Mouse (Mus musculus) embryonic fibroblast, embryonic 13.5 days (primary cell): ENCODE data around the gene Rnf208. TPM values are rescaled to one million over a fixed set of nuclear protein-coding genes. Genes with fewer than 3 reads are reported as not detected.

Source experiments
- H3K27ac ChIP-seq: 2 replicates; pipeline ENCODE4 v1.5.1; 2012; ENCODE audit warnings: low read length, control low read depth, inconsistent platforms; ENCODE audit not compliant: insufficient read depth
- H3K4me1 ChIP-seq: 2 replicates; pipeline ENCODE4 v1.6.1; 2011; ENCODE audit warnings: low read length; ENCODE audit not compliant: control insufficient read depth, insufficient read depth
- H3K4me3 ChIP-seq: 2 replicates; pipeline ENCODE4 v1.5.1; 2011; ENCODE audit warnings: mild to moderate bottlenecking, control low read depth, low read length; ENCODE audit not compliant: insufficient read depth
- CTCF ChIP-seq: IDR thresholded peaks from 2 replicates; pipeline ENCODE4 v1.5.1; 2011; ENCODE audit warnings: mild to moderate bottlenecking, control low read depth, low read length, moderate library complexity, borderline replicate concordance; ENCODE audit not compliant: insufficient read depth
- POLR2A ChIP-seq: IDR thresholded peaks from 2 replicates; pipeline ENCODE4 v1.6.1; 2011; ENCODE audit warnings: low read depth, mild to moderate bottlenecking, control low read depth, low read length, moderate library complexity
- polyA plus RNA-seq: library from polyadenylated mRNA; stranded (reverse); fragments of >200 nt; gene quantifications from 2 replicates; pipeline ENCODE4 v1.2.4, GENCODE M21; 2011; ENCODE audit warnings: low read depth; ENCODE audit not compliant: missing spikeins, insufficient read length

The Rnf208 gene
- polyA plus RNA-seq, 1 experiment: 0.42 TPM

DNA sequence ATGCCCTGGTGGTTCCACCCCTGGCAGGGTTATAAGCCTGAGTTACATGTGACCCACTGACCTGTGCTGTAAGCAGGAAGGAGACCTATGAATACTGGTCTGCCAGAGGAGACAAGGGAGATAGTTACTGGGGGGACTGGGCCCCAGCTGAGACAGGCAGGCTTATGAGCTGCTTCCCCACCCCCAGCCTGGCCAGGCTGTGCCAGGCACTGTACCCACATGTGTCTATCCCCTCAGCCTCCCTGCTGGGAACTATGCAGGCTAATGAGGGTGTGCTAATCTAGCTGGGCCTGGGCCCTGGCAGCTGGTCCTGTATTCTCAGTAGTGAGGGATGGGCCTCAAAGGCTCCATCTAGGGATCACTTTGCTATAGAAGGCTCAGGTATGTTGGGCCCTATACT is 25.2 kb downstream of the Rnf208 start:
- TF ChIP-seq CTCF (no peak), POLR2A (no peak)
- peaks cover 9% of the 10 kb centered on the region for H3K4me1 ChIP-seq
- no peak overlapping the region for H3K27ac ChIP-seq
- no peak overlapping the region for H3K4me3 ChIP-seq

DNA sequence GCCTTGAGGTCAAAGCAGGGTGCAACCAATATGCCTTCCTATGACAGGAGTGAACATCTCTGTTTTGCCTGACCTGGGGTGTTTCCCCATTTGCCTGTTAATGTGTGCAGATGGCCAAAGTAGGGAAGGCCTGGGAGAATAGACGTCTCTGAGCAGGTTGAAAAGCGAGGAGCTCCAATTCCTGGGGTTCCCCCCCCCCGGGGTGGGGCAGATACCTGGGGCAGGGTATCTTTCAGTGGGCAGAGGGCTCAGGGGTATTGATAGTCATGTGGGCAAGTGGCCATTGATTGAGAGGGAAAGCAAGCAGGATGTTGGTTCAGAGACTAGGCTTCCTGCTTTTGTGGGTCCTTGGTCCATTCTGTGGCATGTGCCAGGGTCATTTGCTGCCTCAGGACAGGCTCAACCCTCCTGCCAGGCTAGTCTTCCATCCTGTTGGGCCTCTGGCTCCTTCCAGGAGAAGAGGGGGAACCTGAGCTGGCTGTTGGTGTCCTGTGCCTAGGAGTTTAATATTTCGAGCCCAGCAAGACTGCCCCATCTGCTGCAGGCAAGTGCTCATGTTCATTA is 25.8 kb downstream of the Rnf208 start:
- no peak for TF ChIP-seq POLR2A
- TF ChIP-seq CTCF: no peak
- no peak overlapping the region for H3K27ac ChIP-seq
- H3K4me1 ChIP-seq: peaks cover 9% of the 10 kb centered on the region
- H3K4me3 ChIP-seq: no peak overlapping the region

DNA sequence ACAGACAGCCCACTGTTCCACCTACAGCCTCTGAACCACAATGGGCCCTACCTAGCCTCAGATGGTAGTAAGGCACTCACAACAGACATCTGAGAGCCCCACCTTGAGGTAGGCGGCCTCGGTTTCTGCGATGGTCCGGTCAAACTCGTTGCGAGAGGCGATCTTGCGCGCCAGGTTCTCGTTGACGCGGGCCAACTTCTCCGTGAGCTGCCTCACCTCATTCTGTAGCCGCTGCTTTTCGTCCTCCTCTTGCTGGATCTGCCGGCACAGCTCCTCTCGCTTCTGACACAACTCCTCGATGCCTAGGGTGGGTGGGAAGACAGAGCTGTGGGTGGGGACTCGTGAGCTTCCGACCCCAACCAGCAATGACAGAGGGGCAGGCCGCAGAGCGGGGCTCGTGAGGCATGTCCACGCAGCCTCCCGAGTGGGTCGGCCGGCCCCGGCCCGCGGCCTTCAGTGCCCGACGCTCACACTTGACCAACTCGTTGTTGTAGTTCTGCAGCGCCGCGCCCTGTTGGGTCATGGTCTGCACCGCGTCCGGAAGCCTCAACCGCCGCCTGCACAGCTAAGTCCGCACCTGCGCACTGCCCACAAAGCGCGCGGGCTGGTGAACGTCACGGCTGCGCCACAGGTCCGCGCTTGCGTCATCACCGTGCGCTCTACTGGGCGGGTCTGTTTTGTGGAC is 29.9 kb downstream of the Rnf208 start, which contains the start of the genes Ssna1 and Anapc2:
TSS of gene Ssna1 (minus strand) at position 612 of the 685 bp plus-strand sequence.
TSS of gene Anapc2 (plus strand) at position 652 of the 685 bp plus-strand sequence.
- no peak within 1 kb of the TSS; the same call in 1 of the 2 replicates for H3K27ac ChIP-seq
- 0 out of 2 replicates have a peak, but pooled peaks cover 8% of the 10 kb centered on the region for H3K4me1 ChIP-seq
- TF ChIP-seq POLR2A (peak; percentile 93), CTCF (peak; percentile 24; the same call in 1 of the 2 replicates)
- H3K4me3 ChIP-seq: peak within 1 kb of the TSS; percentile 92

DNA sequence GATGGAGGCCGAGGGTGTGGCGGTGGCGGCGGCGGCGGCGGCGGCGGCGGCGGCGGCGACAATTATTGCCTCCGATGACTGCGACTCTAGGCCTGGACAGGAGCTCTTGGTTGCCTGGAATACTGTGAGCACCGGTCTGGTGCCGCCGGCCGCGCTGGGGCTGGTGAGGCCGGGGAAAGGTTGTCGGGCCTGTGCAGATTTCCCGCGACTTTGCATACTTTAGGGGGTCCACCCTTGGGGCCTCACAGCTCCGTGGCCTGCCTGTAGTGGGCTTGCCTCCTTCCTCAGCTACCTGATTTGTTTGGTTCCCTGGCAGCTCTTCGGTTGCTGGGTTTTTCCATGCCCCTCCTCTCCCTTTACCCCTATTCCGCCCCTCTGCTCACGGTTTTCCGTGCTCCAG is 30.5 kb downstream of the Rnf208 start:
- TF ChIP-seq CTCF (no peak), POLR2A (no peak)
- Histone ChIP-seq H3K4me1 (0 out of 2 replicates have a peak, but pooled peaks cover 8% of the 10 kb centered on the region), H3K27ac (no peak overlapping the region), H3K4me3 (peak overlapping the region; percentile 70)

DNA sequence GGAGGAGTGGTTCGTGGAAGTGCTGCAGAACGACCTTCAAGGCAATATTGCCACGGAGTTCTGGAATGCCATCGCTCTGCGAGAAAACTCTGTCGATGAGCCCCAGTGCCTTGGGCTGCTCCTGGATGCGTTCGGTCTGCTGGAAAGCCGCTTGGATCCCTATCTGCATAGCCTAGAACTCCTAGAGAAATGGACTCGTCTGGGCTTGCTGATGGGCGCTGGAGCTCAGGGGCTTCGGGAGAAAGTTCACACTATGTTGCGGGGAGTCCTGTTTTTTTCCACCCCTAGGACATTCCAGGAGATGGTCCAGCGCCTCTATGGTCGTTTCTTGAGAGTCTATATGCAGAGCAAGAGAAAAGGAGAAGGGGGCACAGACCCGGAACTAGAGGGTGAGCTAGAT is 31.0 kb downstream of the Rnf208 start:
- Histone ChIP-seq H3K4me3 (peak overlapping the region; percentile 70), H3K4me1 (0 out of 2 replicates have a peak, but pooled peaks cover 8% of the 10 kb centered on the region), H3K27ac (no peak overlapping the region)
- TF ChIP-seq CTCF: no peak
- TF ChIP-seq POLR2A: no peak

DNA sequence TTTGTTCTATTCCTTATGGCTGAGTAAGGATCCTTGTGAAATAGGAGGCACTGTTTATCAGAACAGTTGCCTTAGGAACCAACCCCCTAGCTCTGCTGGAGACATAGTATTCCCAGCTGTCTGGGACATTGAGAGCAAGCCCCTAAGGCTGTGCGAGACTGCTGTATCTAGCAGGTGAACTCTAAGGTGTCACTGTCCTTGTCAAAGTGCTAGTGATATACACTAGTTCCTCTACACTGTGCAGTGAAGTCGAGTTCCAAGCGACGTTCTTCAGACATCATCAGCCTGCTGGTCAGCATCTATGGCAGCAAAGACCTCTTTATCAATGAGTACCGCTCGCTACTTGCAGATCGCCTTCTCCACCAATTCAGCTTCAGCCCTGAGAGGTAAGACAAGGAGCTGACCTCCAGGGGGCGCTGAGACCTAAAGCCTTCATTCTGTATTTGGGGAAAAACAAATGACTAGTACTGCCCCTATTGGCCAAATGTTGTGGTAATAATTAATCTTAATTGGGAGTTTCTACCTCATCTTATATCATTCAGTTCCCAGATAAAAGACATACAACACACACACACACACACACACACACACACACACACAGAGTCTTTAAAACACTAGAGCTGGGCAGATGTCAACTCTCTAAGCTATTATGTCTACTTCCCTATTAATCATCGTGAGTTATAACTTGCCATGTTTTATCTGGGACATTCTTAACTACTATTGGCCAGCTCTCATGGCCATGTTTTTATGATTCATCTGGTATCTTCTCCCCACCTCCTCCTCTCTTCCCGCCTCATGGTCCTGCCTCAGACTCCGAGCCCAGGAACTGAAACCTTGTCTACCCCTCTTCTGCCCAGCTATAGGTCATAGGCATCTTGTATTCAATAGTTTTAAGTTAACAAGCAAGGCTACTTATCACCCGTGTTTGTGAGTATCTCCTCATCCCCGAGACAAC is 37.1 kb downstream of the Rnf208 start:
- Histone ChIP-seq H3K4me3 (no peak overlapping the region), H3K27ac (no peak overlapping the region), H3K4me1 (0 out of 2 replicates have a peak, but pooled peaks cover 2% of the 10 kb centered on the region)
- TF ChIP-seq CTCF: peak; percentile 48; the same call in 1 of the 2 replicates
- no peak for TF ChIP-seq POLR2A

DNA sequence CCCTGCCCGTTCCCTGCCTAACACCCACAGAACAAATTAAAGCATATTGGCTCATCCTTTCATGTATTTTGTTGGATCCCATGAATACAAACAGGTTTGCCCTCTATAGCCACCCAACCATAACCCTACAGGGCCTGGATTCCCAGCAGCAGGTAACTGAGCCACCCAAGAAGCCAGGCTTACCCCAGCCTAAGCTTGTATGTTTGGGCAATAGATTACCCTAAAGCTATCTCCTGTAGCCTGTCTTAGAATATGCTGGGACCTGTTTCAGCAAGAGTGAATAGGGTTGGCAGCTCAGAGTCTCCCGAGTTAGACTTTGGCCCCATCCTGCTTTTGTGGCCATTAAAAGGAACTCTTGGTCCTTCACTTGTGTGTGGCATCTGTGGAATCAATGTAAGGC is 43.5 kb downstream of the Rnf208 start:
- H3K4me1 ChIP-seq: no peaks in the 10 kb centered on the region
- no peak overlapping the region for H3K27ac ChIP-seq
- TF ChIP-seq POLR2A (no peak), CTCF (no peak)
- no peak overlapping the region for H3K4me3 ChIP-seq

DNA sequence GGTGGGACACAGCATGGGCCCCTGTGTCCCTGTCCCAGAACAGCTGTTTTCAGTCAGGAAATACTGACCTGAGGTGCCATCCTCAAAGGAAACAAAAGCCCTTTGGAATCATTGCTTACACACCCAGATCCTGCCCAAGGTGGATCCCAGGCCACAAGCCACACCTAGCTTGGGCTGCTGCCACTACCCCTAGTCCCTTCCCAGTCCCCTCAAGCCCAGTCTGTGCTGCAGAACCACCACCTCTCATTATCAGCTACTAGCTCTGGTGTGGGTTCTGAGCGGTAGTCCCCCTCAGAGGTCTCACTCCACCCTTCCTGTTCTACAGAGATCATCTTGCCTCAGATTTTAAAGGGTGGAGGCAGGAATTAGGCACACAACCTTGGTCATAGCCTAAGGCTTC is 44.3 kb downstream of the Rnf208 start:
- H3K27ac ChIP-seq: no peak overlapping the region

DNA sequence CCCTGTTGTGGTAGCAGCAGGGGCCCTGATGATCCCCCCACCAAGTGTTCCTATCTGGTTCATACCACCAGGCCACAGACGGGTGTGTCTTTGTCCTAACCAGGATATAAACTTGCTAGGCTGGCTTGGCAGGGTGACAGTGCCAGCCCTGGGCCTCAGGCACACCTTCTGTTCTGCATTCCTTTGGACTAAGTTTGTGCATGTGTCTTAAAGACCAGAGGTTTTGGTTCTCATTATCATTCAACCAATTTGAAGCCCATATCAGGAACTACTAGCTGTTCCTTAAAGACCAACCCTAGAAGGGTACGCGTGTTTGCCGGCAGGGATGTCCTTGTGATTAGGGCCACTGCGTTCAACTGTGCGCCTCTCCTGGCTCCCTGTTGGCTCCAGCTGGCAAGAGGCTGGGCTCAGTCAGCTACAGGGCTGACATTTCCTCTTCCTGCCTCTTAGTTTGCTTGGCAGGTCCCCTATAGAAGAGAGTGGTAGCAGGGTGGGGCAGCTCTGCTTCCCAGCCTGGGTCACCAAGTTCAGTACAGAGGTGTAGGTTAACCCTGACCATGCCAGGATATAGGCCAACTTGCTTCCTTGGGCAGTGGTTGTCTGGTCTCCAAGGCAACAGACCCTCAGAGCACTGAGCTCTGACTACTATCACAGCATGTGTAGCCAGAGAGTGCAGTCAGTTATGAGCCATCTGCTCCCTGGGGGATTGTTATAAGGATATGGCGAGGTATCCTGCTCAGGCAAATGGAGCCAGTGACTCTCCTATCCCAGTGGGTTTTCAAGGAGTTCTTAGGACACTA is 45.0 kb downstream of the Rnf208 start:
- TF ChIP-seq CTCF: no peak
- TF ChIP-seq POLR2A: no peak
- Histone ChIP-seq H3K27ac (no peak overlapping the region), H3K4me1 (no peaks in the 10 kb centered on the region), H3K4me3 (no peak overlapping the region)

More for the DNA sequence above, 44.3 kb downstream of the Rnf208 start:
- Histone ChIP-seq H3K4me1 (no peaks in the 10 kb centered on the region), H3K4me3 (no peak overlapping the region)
- TF ChIP-seq POLR2A: no peak
- no peak for TF ChIP-seq CTCF
